Mouse (Mus musculus) adrenal gland (tissue): ENCODE results near the gene Zmym5.
"Not testable (repeated sequence)": the region's sequence is repeated elsewhere in the genome, so short reads cannot be mapped to it uniquely, and the experiment has no call there.

ENCODE experiments used
- intact Hi-C: fragments of 180-260 bp; cut with DNase I; formaldehyde crosslinking; loops from one replicate; pipeline ENCODE4 v1.15.1; 2025

Zmym5 gene

GRCm38 (mm10) chr14:56777360-56778136 lies 34.0 kb downstream of the Zmym5 start:
- intact Hi-C loops, result no loop called here

DNA sequence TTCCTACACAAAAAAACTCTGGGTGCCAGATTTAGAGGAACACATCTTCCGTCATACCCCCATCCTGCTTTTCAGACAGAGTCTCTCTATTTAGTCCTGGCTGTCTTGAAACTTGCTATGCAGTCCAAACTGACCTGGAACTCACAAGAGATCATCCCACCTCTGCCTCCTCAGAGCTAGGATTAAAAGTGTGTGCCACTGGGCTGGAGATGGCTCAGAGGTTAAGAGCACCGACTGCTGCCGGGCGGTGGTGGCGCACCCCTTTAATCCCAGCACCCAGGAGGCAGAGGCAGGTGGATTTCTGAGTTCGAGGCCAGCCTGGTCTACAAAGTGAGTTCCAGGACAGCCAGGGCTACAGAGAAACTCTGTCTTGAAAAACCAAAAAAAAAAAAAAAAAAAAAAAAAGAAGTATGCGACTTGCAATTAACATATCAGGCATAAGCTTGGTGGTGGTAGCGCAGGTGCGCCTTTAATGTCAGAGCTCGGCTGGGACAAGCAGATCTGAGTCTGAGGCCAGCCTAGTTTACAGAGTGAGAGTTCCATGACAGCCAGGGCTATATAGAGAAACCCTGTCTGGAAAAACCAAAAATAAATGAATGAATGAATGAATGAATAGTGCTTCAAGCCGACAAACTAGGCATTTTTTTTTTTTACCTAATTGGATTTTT lies 34.8 kb downstream of the Zmym5 start:
- intact Hi-C loops, result no loop called here

DNA sequence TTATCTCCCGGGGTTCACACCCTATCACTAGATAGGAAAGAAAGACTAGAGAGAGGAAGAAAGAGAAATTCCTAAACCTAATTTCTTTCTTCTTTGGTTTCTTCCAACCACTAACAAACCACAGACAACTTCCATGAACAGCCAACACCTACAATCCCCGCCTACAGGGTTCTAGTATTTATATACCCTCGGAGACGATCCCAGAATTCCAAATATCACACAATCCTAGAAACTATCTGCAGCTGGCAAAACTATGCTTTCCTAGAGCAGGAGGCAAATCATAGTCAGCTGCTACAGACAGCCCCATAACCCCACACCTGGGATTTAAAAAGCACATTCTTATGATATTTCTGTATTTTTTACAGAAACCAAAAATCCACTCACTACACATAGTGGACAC lies 36.1 kb downstream of the Zmym5 start:
- intact Hi-C loops, result no loop called here

- intact Hi-C loops, result not testable (repeated sequence)
Observed at GRCm38 (mm10) chr14:56766438-56766837, 45.1 kb downstream of the Zmym5 start.

GRCm38 (mm10) chr14:56765117-56765516 lies 46.4 kb downstream of the Zmym5 start:
- intact Hi-C loops, result not testable (repeated sequence)

DNA sequence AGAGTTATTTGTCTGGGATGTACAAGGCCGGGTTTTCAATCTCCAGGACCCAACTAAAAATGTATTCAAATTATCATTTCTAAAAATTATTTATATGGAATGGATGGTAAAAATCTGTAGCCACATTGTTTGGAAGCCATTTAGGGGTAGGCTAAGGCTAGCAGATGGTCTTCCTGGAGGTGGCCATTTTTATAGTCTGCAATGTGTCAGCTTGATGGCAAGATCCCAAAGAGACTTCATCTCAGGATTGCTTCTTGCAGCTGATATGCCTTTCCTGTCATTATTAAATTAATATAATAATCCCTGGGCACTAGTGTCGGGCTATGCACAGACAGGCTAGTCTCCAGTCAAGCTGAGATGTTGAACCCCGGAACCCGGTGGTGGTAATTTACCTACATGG lies 60.2 kb downstream of the Zmym5 start:
- intact Hi-C loops, result no loop called here
